Mouse (Mus musculus): ENCODE measurements around the gene Hist1h3i. TPM values are rescaled to one million over a fixed set of nuclear protein-coding genes. Genes with fewer than 3 reads are reported as not detected.
A peak's percentile ranks its signal among the peaks of the same experiment; 100 is the strongest.
"Not testable (repeated sequence)": the region's sequence is repeated elsewhere in the genome, so short reads cannot be mapped to it uniquely, and the experiment has no call there.

Hist1h3i gene
- polyA plus RNA-seq, 1 experiment from 2014 or later, result 192 TPM

GRCm38 (mm10) chr13:21779767-21780731 is 3.1 kb downstream of the Hist1h3i start, which contains the start of gene Hist1h1b:
TSS of gene Hist1h1b (minus strand) at chr13:21780625.
- Histone ChIP-seq H3K27ac (peak within 1 kb of the TSS; percentile 97), H3K9ac (peak within 1 kb of the TSS; percentile 92), H3K4me2 (peak within 1 kb of the TSS; percentile 91), H3K36me3 (ENCODE audit: poor library complexity, severe bottlenecking) (no peaks in the 10 kb centered on the region), H3K27me3 (no peaks in the 10 kb centered on the region), H3K4me1 (peaks cover 45% of the 10 kb centered on the region), H3K4me3 (peak within 1 kb of the TSS; percentile 53), H3K9me3 (replicated peaks) (no peaks in the 10 kb centered on the region)
- ATAC-seq, result peak; percentile 21; the same call in 1 of the 2 replicates
- under 1% methylated on average over 44 of the region's 44 CpGs for WGBS

GRCm38 (mm10) chr13:21778814-21779766 is 4.1 kb downstream of the Hist1h3i start:
- H3K9ac ChIP-seq, result peak overlapping the region; percentile 92
- H3K4me2 ChIP-seq, result peak overlapping the region; percentile 91
- H3K9me3 ChIP-seq (replicated peaks), result no peaks in the 10 kb centered on the region
- peak overlapping the region; percentile 97 for H3K27ac ChIP-seq
- no peaks in the 10 kb centered on the region for H3K36me3 ChIP-seq (ENCODE audit: poor library complexity, severe bottlenecking)
- peak; percentile 92 for ATAC-seq
- H3K27me3 ChIP-seq, result no peaks in the 10 kb centered on the region
- peaks cover 40% of the 10 kb centered on the region for H3K4me1 ChIP-seq
- H3K4me3 ChIP-seq, result peak overlapping the region; percentile 53
- 2% methylated on average over 33 of the region's 33 CpGs for WGBS

GRCm38 (mm10) chr13:21755707-21756106 is 27.5 kb downstream of the Hist1h3i start:
- H3K9me3 ChIP-seq (replicated peaks), result no peaks in the 10 kb centered on the region
- peak overlapping the region; percentile 45 for H3K4me2 ChIP-seq
- H3K27ac ChIP-seq, result no peak overlapping the region
- no peak overlapping the region for H3K9ac ChIP-seq
- no peak overlapping the region for H3K4me3 ChIP-seq
- 60% methylated on average over 1 of the region's 1 CpGs for WGBS
- no peak for ATAC-seq
- peaks cover 22% of the 10 kb centered on the region for H3K4me1 ChIP-seq
- H3K36me3 ChIP-seq (ENCODE audit: poor library complexity, severe bottlenecking), result no peaks in the 10 kb centered on the region
- no peaks in the 10 kb centered on the region for H3K27me3 ChIP-seq

- not testable (repeated sequence) for H3K9me3 ChIP-seq (replicated peaks); H3K36me3 ChIP-seq (ENCODE audit: poor library complexity, severe bottlenecking); H3K27me3 ChIP-seq
- H3K4me3 ChIP-seq, result peak overlapping the region; percentile 47
- peak overlapping the region; percentile 66 for H3K9ac ChIP-seq
- peak; percentile 1; the same call in 1 of the 2 replicates for ATAC-seq
- peak overlapping the region; percentile 96 for H3K27ac ChIP-seq
- H3K4me1 ChIP-seq, result peaks cover 25% of the 10 kb centered on the region
- peak overlapping the region; percentile 74 for H3K4me2 ChIP-seq
- under 1% methylated on average over 25 of the region's 26 CpGs for WGBS
Observed at GRCm38 (mm10) chr13:21754294-21755001, 28.7 kb downstream of the Hist1h3i start.

GRCm38 (mm10) chr13:21753524-21754285 is 29.5 kb downstream of the Hist1h3i start, which contains the start of the genes Hist1h2ak and Hist1h2bn:
TSS of gene Hist1h2ak (minus strand) at chr13:21753827.
TSS of gene Hist1h2bn (plus strand) at chr13:21754123.
- WGBS, result under 1% methylated on average over 45 of the region's 50 CpGs
- H3K4me2 ChIP-seq, result peak within 1 kb of the TSS; percentile 74
- not testable (repeated sequence) for H3K27me3 ChIP-seq; H3K36me3 ChIP-seq (ENCODE audit: poor library complexity, severe bottlenecking); H3K9me3 ChIP-seq (replicated peaks)
- peak within 1 kb of the TSS; percentile 47 for H3K4me3 ChIP-seq
- H3K9ac ChIP-seq, result peak within 1 kb of the TSS; percentile 80
- ATAC-seq, result peak; percentile 95
- H3K27ac ChIP-seq, result peak within 1 kb of the TSS; percentile 96
- H3K4me1 ChIP-seq, result peaks cover 32% of the 10 kb centered on the region

- 1% methylated on average over 10 of the region's 10 CpGs for WGBS
- no peak for ATAC-seq
- peaks cover 36% of the 10 kb centered on the region for H3K4me1 ChIP-seq
- no peaks in the 10 kb centered on the region for H3K36me3 ChIP-seq (ENCODE audit: poor library complexity, severe bottlenecking)
- peak overlapping the region; percentile 47 for H3K4me3 ChIP-seq
- peak overlapping the region; percentile 74 for H3K4me2 ChIP-seq
- no peaks in the 10 kb centered on the region for H3K9me3 ChIP-seq (replicated peaks)
- H3K27ac ChIP-seq, result peak overlapping the region; percentile 96
- peak overlapping the region; percentile 80 for H3K9ac ChIP-seq
- H3K27me3 ChIP-seq, result no peaks in the 10 kb centered on the region
Observed at GRCm38 (mm10) chr13:21753051-21753523, 30.1 kb downstream of the Hist1h3i start.

- H3K9ac ChIP-seq, result peak overlapping the region; percentile 26; the same call in 1 of the 2 replicates
- H3K36me3 ChIP-seq (ENCODE audit: poor library complexity, severe bottlenecking), result no peaks in the 10 kb centered on the region
- H3K4me3 ChIP-seq, result peak overlapping the region; percentile 47; the same call in 1 of the 2 replicates
- no peak for ATAC-seq
- peak overlapping the region; percentile 96 for H3K27ac ChIP-seq
- 49% methylated on average over 3 of the region's 3 CpGs for WGBS
- H3K4me1 ChIP-seq, result peaks cover 40% of the 10 kb centered on the region
- H3K4me2 ChIP-seq, result peak overlapping the region; percentile 74
- H3K9me3 ChIP-seq (replicated peaks), result no peaks in the 10 kb centered on the region
- no peaks in the 10 kb centered on the region for H3K27me3 ChIP-seq
Observed at GRCm38 (mm10) chr13:21752356-21752755, 30.8 kb downstream of the Hist1h3i start.

GRCm38 (mm10) chr13:21751827-21752226 is 31.3 kb downstream of the Hist1h3i start:
- peak overlapping the region; percentile 96 for H3K27ac ChIP-seq
- no peak for ATAC-seq
- no peaks in the 10 kb centered on the region for H3K36me3 ChIP-seq (ENCODE audit: poor library complexity, severe bottlenecking)
- peaks cover 43% of the 10 kb centered on the region for H3K4me1 ChIP-seq
- WGBS, result 72% methylated on average over 3 of the region's 3 CpGs
- H3K9ac ChIP-seq, result peak overlapping the region; percentile 26; the same call in 1 of the 2 replicates
- H3K27me3 ChIP-seq, result no peaks in the 10 kb centered on the region
- peak overlapping the region; percentile 47; the same call in 1 of the 2 replicates for H3K4me3 ChIP-seq
- no peaks in the 10 kb centered on the region for H3K9me3 ChIP-seq (replicated peaks)
- peak overlapping the region; percentile 74; the same call in 1 of the 2 replicates for H3K4me2 ChIP-seq

- Histone ChIP-seq H3K27me3 (no peaks in the 10 kb centered on the region), H3K9me3 (replicated peaks) (no peaks in the 10 kb centered on the region), H3K4me1 (peaks cover 43% of the 10 kb centered on the region), H3K27ac (peak overlapping the region; percentile 96), H3K4me2 (no peak overlapping the region), H3K4me3 (no peak overlapping the region), H3K36me3 (ENCODE audit: poor library complexity, severe bottlenecking) (no peaks in the 10 kb centered on the region), H3K9ac (no peak overlapping the region)
- no peak for ATAC-seq
Observed at GRCm38 (mm10) chr13:21751417-21751816, 31.8 kb downstream of the Hist1h3i start.

- peak; percentile 86 for ATAC-seq
- not testable (repeated sequence) for H3K9me3 ChIP-seq (replicated peaks); H3K36me3 ChIP-seq (ENCODE audit: poor library complexity, severe bottlenecking); H3K27me3 ChIP-seq
- Histone ChIP-seq H3K4me3 (peak within 1 kb of the TSS; percentile 62), H3K9ac (peak within 1 kb of the TSS; percentile 82), H3K4me2 (peak within 1 kb of the TSS; percentile 84), H3K27ac (peak within 1 kb of the TSS; percentile 96), H3K4me1 (peaks cover 40% of the 10 kb centered on the region)
- WGBS, result under 1% methylated on average over 41 of the region's 56 CpGs
Observed at GRCm38 (mm10) chr13:21750159-21751017, 32.8 kb downstream of the Hist1h3i start, which contains the start of gene Hist1h4k. TSS of gene Hist1h4k (minus strand) at chr13:21750505.

Measured in forebrain, embryonic 13.5 days (tissue).